Mouse (Mus musculus) forebrain, embryonic 11.5 days (tissue): ENCODE measurements around the gene Sgcg. TPM values are rescaled to one million over a fixed set of nuclear protein-coding genes. Genes with fewer than 3 reads are reported as not detected.

Experiments used
- ATAC-seq: fragments of 200-750 bp; cut with Nextera tagmentation; replicated peaks from 2 replicates; pipeline ENCODE4 v1.8.0; 2017; ENCODE audit warnings: moderate TSS enrichment; ENCODE audit not compliant: low FRiP score
- DNase-seq: peaks from one replicate; pipeline ENCODE4 v3.0.0-alpha.2; 2017; ENCODE audit warnings: low spot score
- H3K27ac ChIP-seq: fragments of 300-500 bp; sonication (generic); 2 replicates; pipeline ENCODE4 v1.5.1; 2014; ENCODE audit warnings: low read depth, low read length
- H3K27me3 ChIP-seq: fragments of 300-500 bp; sonication (generic); 2 replicates; pipeline ENCODE4 v1.6.1; 2014; ENCODE audit warnings: mild to moderate bottlenecking, low read length, mixed read lengths; ENCODE audit not compliant: control insufficient read depth, insufficient read depth
- H3K36me3 ChIP-seq: fragments of 300-500 bp; sonication (generic); 2 replicates; pipeline ENCODE4 v1.6.1; 2014; ENCODE audit warnings: mild to moderate bottlenecking, low read length, moderate library complexity, mixed read lengths; ENCODE audit not compliant: control insufficient read depth, insufficient read depth
- H3K4me1 ChIP-seq: fragments of 300-500 bp; sonication (generic); replicated peaks from 2 replicates; pipeline ENCODE4 v1.6.1; 2014; ENCODE audit warnings: low read length, mixed read lengths; ENCODE audit not compliant: control insufficient read depth, insufficient read depth
- H3K4me2 ChIP-seq: fragments of 300-500 bp; sonication (generic); 2 replicates; pipeline ENCODE4 v1.6.1; 2014; ENCODE audit warnings: low read depth, mild to moderate bottlenecking, low read length, moderate library complexity, mixed read lengths; ENCODE audit not compliant: severe bottlenecking
- H3K4me3 ChIP-seq: fragments of 300-500 bp; sonication (generic); 2 replicates; pipeline ENCODE4 v1.5.1; 2014; ENCODE audit warnings: low read depth, low read length
- H3K9ac ChIP-seq: fragments of 300-500 bp; sonication (generic); 2 replicates; pipeline ENCODE4 v1.6.1; 2014; ENCODE audit warnings: low read length
- H3K9me3 ChIP-seq: fragments of 300-500 bp; sonication (generic); 2 replicates; pipeline ENCODE4 v1.6.1; 2016; ENCODE audit warnings: low read length, mixed read lengths; ENCODE audit not compliant: control insufficient read depth
- WGBS: fragments of 180-500 bp; shearing (Covaris S2); extraction: QIAGEN DNeasy Blood & Tissue Kit; methylation state at CpG from one replicate; pipeline ENCODE4 v1.1.7; 2014; 5-methylcytosine and 5-hydroxymethylcytosine counted together
- polyA plus RNA-seq: library from polyadenylated mRNA; unstranded; fragments of >200 nt; fragmentation: Nextera tagmentation; extraction: Ambion mirVana; gene quantifications from 2 replicates; pipeline ENCODE4 v1.2.1, GENCODE M21; 2014

Sgcg gene
- polyA plus RNA-seq, 1 experiment from 2014 or later, result 0.13 TPM

- DNase-seq (no peak), ATAC-seq (no peak)
- no peak overlapping the region for H3K4me2 ChIP-seq
- no peak overlapping the region for H3K9ac ChIP-seq
- H3K4me1 ChIP-seq, result no peaks in the 10 kb centered on the region
- H3K27ac ChIP-seq, result no peak overlapping the region
- H3K27me3 ChIP-seq, result no peaks in the 10 kb centered on the region
- H3K9me3 ChIP-seq, result no peaks in the 10 kb centered on the region
- H3K4me3 ChIP-seq, result no peak overlapping the region
- no peaks in the 10 kb centered on the region for H3K36me3 ChIP-seq
- WGBS, result 87% methylated on average over 5 of the region's 5 CpGs
These were observed 33.8 kb downstream of the Sgcg start for GRCm38 (mm10) chr14:61224387-61225077.

- no peaks in the 10 kb centered on the region for H3K27me3 ChIP-seq
- H3K36me3 ChIP-seq, result no peaks in the 10 kb centered on the region
- no peaks in the 10 kb centered on the region for H3K4me1 ChIP-seq
- H3K4me3 ChIP-seq, result no peak overlapping the region
- ATAC-seq (no peak), DNase-seq (no peak)
- no peak overlapping the region for H3K27ac ChIP-seq
- H3K4me2 ChIP-seq, result no peak overlapping the region
- H3K9ac ChIP-seq, result no peak overlapping the region
- no peaks in the 10 kb centered on the region for H3K9me3 ChIP-seq
- WGBS, result 80% methylated on average over 4 of the region's 4 CpGs
These were observed 34.5 kb downstream of the Sgcg start for GRCm38 (mm10) chr14:61223740-61224139.

- no peaks in the 10 kb centered on the region for H3K9me3 ChIP-seq
- H3K36me3 ChIP-seq, result no peaks in the 10 kb centered on the region
- no peak overlapping the region for H3K4me3 ChIP-seq
- no peak overlapping the region for H3K9ac ChIP-seq
- WGBS, result 53% methylated on average over 6 of the region's 6 CpGs
- H3K4me2 ChIP-seq, result no peak overlapping the region
- H3K27ac ChIP-seq, result no peak overlapping the region
- H3K4me1 ChIP-seq, result no peaks in the 10 kb centered on the region
- ATAC-seq, result no peak
- DNase-seq, result no peak
- no peaks in the 10 kb centered on the region for H3K27me3 ChIP-seq
These were observed 35.8 kb downstream of the Sgcg start for GRCm38 (mm10) chr14:61222506-61222905.

- Histone ChIP-seq H3K9ac (no peak overlapping the region), H3K27me3 (no peaks in the 10 kb centered on the region), H3K4me1 (no peaks in the 10 kb centered on the region), H3K27ac (no peak overlapping the region), H3K36me3 (no peaks in the 10 kb centered on the region), H3K4me2 (no peak overlapping the region), H3K4me3 (no peak overlapping the region), H3K9me3 (no peaks in the 10 kb centered on the region)
- DNase-seq (no peak), ATAC-seq (no peak)
- 86% methylated on average over 5 of the region's 5 CpGs for WGBS
These were observed 37.1 kb downstream of the Sgcg start for GRCm38 (mm10) chr14:61221166-61221565.

- Histone ChIP-seq H3K9me3 (no peaks in the 10 kb centered on the region), H3K36me3 (peaks cover 3% of the 10 kb centered on the region; the same call in 1 of the 2 replicates), H3K9ac (no peak overlapping the region), H3K4me2 (no peak overlapping the region), H3K4me1 (no peaks in the 10 kb centered on the region), H3K27ac (no peak overlapping the region), H3K4me3 (no peak overlapping the region), H3K27me3 (no peaks in the 10 kb centered on the region)
- DNase-seq (no peak), ATAC-seq (no peak)
- WGBS, result 93% methylated on average over 6 of the region's 6 CpGs
These were observed 46.5 kb downstream of the Sgcg start for GRCm38 (mm10) chr14:61211754-61212153.

GRCm38 (mm10) chr14:61210111-61210510 lies 48.2 kb downstream of the Sgcg start:
- Histone ChIP-seq H3K4me1 (no peaks in the 10 kb centered on the region), H3K9ac (no peak overlapping the region), H3K9me3 (no peaks in the 10 kb centered on the region; the same call in 1 of the 2 replicates), H3K27ac (no peak overlapping the region), H3K36me3 (peaks cover 12% of the 10 kb centered on the region; the same call in 1 of the 2 replicates), H3K4me2 (no peak overlapping the region), H3K27me3 (no peaks in the 10 kb centered on the region), H3K4me3 (no peak overlapping the region)
- ATAC-seq (no peak), DNase-seq (no peak)
- WGBS, result 96% methylated on average over 5 of the region's 5 CpGs

- ATAC-seq (no peak), DNase-seq (no peak)
These were observed 63.9 kb downstream of the Sgcg start for GRCm38 (mm10) chr14:61194416-61194815.

GRCm38 (mm10) chr14:61192326-61192725 lies 66.0 kb downstream of the Sgcg start:
- H3K4me2 ChIP-seq, result no peak overlapping the region
- H3K27ac ChIP-seq, result no peak overlapping the region
- ATAC-seq (no peak), DNase-seq (no peak)
- no peak overlapping the region for H3K9ac ChIP-seq
- H3K4me3 ChIP-seq, result no peak overlapping the region
- H3K27me3 ChIP-seq, result no peaks in the 10 kb centered on the region
- peaks cover 3% of the 10 kb centered on the region; the same call in 1 of the 2 replicates for H3K36me3 ChIP-seq
- no peaks in the 10 kb centered on the region for H3K9me3 ChIP-seq
- no peaks in the 10 kb centered on the region for H3K4me1 ChIP-seq
- WGBS, result 85% methylated on average over 10 of the region's 10 CpGs

More at GRCm38 (mm10) chr14:61194416-61194815, 63.9 kb downstream of the Sgcg start:
- Histone ChIP-seq H3K4me3 (no peak overlapping the region), H3K4me1 (no peaks in the 10 kb centered on the region), H3K4me2 (no peak overlapping the region), H3K9me3 (no peaks in the 10 kb centered on the region), H3K27me3 (no peaks in the 10 kb centered on the region), H3K27ac (no peak overlapping the region), H3K9ac (no peak overlapping the region), H3K36me3 (peaks cover 3% of the 10 kb centered on the region; the same call in 1 of the 2 replicates)
- 88% methylated on average over 4 of the region's 4 CpGs for WGBS

- H3K4me1 ChIP-seq, result no peaks in the 10 kb centered on the region
- H3K36me3 ChIP-seq, result peaks cover 3% of the 10 kb centered on the region; the same call in 1 of the 2 replicates
- no peak overlapping the region for H3K4me3 ChIP-seq
- no peaks in the 10 kb centered on the region for H3K27me3 ChIP-seq
- ATAC-seq, result no peak
- WGBS, result 88% methylated on average over 7 of the region's 7 CpGs
- DNase-seq, result no peak
- H3K27ac ChIP-seq, result no peak overlapping the region
- H3K4me2 ChIP-seq, result no peak overlapping the region
- no peak overlapping the region for H3K9ac ChIP-seq
- H3K9me3 ChIP-seq, result no peaks in the 10 kb centered on the region
These were observed 66.4 kb downstream of the Sgcg start for GRCm38 (mm10) chr14:61191904-61192303.
